Mouse (Mus musculus) heart, embryonic 14.5 days (tissue): ENCODE results near the gene Alox8. TPM values are rescaled to one million over a fixed set of nuclear protein-coding genes. Genes with fewer than 3 reads are reported as not detected.

Experiments used
- ATAC-seq: fragments of 200-750 bp; cut with Nextera tagmentation; 2 replicates; pipeline ENCODE4 v1.8.0; 2017; ENCODE audit warnings: low read depth, moderate TSS enrichment; ENCODE audit not compliant: insufficient number of reproducible peaks, insufficient read depth, low FRiP score
- H3K27ac ChIP-seq, 2 experiments: fragments of 200-500 bp in 1 of 2; fragments of 300-500 bp in 1 of 2; sonication (generic) in 1 of 2; replicated peaks in 1 of 2; 2 replicates each; pipeline ENCODE4 v1.5.1; 2012 to 2014; ENCODE audit warnings: low read depth in 2 of 2, low read length in 2 of 2, control low read depth in 1 of 2, mild to moderate bottlenecking in 1 of 2, mixed read lengths in 1 of 2; ENCODE audit not compliant: control insufficient read depth in 1 of 2, insufficient read depth in 1 of 2
- H3K27me3 ChIP-seq: fragments of 300-500 bp; sonication (generic); 2 replicates; pipeline ENCODE4 v1.6.1; 2014; ENCODE audit warnings: mild to moderate bottlenecking, low read length, control low read depth; ENCODE audit not compliant: control insufficient read depth, insufficient read depth
- H3K36me3 ChIP-seq: fragments of 300-500 bp; sonication (generic); 2 replicates; pipeline ENCODE4 v1.6.1; 2014; ENCODE audit warnings: mild to moderate bottlenecking, control low read depth, low read length, mixed read lengths; ENCODE audit not compliant: control insufficient read depth, insufficient read depth
- H3K4me1 ChIP-seq, 2 experiments: fragments of 200-500 bp in 1 of 2; fragments of 300-500 bp in 1 of 2; sonication (generic) in 1 of 2; 2 replicates each; pipeline ENCODE4 v1.6.1; 2012 to 2014; ENCODE audit warnings: low read length in 2 of 2, control low read depth in 1 of 2, mixed read lengths in 1 of 2; ENCODE audit not compliant: control insufficient read depth in 2 of 2, insufficient read depth in 2 of 2
- H3K4me2 ChIP-seq: fragments of 300-500 bp; sonication (generic); 2 replicates; pipeline ENCODE4 v1.6.1; 2014; ENCODE audit warnings: mild to moderate bottlenecking, low read length
- H3K4me3 ChIP-seq, 2 experiments: fragments of 200-500 bp in 1 of 2; fragments of 300-500 bp in 1 of 2; sonication (generic) in 1 of 2; 2 replicates each; pipeline ENCODE4 v1.5.1; 2012 to 2014; ENCODE audit warnings: low read length in 2 of 2, mild to moderate bottlenecking in 2 of 2, control low read depth in 1 of 2, low read depth in 1 of 2, moderate library complexity in 1 of 2; ENCODE audit not compliant: control insufficient read depth in 1 of 2, insufficient read depth in 1 of 2
- H3K9ac ChIP-seq: fragments of 300-500 bp; sonication (generic); 2 replicates; pipeline ENCODE4 v1.6.1; 2014; ENCODE audit warnings: mild to moderate bottlenecking, low read length
- H3K9me3 ChIP-seq: fragments of 300-500 bp; sonication (generic); 2 replicates; pipeline ENCODE4 v1.6.1; 2016; ENCODE audit warnings: low read length, control low read depth; ENCODE audit not compliant: control insufficient read depth
- whole genome bisulfite sequencing: fragments of 180-500 bp; shearing (Covaris S2); extraction: QIAGEN DNeasy Blood & Tissue Kit; methylation state at CpG from one replicate; pipeline ENCODE4 v1.1.7; 2014; 5-methylcytosine and 5-hydroxymethylcytosine counted together
- polyA plus RNA-seq: library from polyadenylated mRNA; unstranded; fragments of >200 nt; fragmentation: Nextera tagmentation; extraction: Ambion mirVana; gene quantifications from 2 replicates; pipeline ENCODE4 v1.2.1, GENCODE M21; 2014

The Alox8 gene
- 1.3 and 2.7 TPM in 2 replicates for polyA plus RNA-seq

DNA sequence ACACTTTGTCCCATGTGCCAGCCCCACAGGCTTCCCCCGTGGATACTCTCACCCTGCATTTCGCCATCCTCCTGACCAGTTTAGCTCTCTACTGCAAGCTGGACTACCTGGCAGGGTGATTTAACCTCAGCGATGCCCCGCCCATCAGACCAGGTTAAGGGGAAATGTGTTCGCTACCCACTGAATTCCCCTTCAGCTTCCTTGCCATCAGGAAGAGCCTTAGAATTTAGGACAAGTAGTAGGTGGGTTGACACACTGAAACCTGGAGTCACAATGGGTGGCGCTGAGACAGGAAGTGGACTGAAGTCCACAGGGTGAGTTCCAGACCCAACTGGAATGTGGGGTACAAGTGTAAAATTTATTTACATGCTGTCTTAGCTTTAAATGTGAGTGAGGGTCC, at the start of gene Alox8:
Gene Alox8, minus strand, starts transcription at position 101 of the 400 bp plus-strand sequence.
- Histone ChIP-seq H3K27me3 (peaks cover 23% of the 10 kb centered on the region), H3K9me3 (no peaks in the 10 kb centered on the region), H3K27ac (no peak within 1 kb of the TSS), H3K36me3 (no peaks in the 10 kb centered on the region), H3K4me2 (peak within 1 kb of the TSS; percentile 63), H3K4me3 (peak within 1 kb of the TSS; percentile 14 to 25), H3K9ac (peak within 1 kb of the TSS; percentile 55; the same call in 1 of the 2 replicates), H3K4me1 (peaks cover 6 to 14% of the 10 kb centered on the region in 2 experiments; a peak in 3 of 4 replicates)
- WGBS = 29% methylated on average over 6 of the region's 6 CpGs
- no peak for ATAC-seq

DNA sequence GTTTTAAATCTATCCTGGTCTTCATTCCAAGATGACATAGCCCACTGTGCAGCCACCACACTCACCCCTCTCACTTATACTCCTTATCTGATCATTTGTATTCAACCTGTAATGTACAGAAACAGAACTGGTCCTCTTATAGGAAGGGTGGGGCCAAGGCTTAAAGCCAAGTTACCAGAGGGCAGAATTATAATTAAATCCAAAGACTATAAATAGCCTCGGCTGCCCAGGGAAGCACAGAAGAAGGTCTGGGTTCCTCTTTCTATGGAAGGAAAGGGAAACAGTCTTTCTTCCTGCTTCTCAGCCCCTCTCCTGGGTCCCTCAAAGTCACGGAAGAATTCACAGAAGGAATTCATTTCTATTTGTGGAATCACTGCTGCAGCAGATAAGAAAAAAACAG, 48.0 kb upstream of the Alox8 start:
- Histone ChIP-seq H3K9ac (peak overlapping the region; percentile 63), H3K4me1 (peaks cover 7 to 16% of the 10 kb centered on the region in 2 experiments; a peak in 3 of 4 replicates), H3K9me3 (no peaks in the 10 kb centered on the region), H3K4me3 (peak overlapping the region in 1 of 2 experiments; percentile 11; a peak in 3 of 4 replicates), H3K27me3 (no peaks in the 10 kb centered on the region), H3K4me2 (peak overlapping the region; percentile 55), H3K27ac (peak overlapping the region; percentile 73 to 78), H3K36me3 (no peaks in the 10 kb centered on the region)
- WGBS = 0% methylated on average over 2 of the region's 2 CpGs
- ATAC-seq = peak; percentile 17; the same call in 1 of the 2 replicates

DNA sequence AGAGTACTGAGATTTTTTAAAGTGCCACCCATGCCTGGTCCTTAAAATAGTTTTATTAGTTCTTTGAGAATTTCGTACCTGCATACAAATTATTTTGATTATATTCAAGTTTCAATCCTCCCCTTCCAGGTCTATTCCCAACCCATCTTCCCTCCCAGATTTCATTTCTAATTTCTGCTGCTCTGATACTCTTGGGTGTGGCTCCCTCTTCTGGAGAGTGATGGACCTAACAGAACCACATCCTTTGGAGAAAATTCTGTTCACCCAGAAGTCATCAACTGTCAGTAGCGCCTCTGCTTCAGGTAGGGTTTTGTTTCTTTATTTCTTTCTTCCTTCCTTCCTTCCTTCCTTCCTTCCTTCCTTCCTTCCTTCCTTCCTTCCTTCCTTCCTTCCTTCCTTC, 47.3 kb upstream of the Alox8 start:
- Histone ChIP-seq H3K9ac (no peak overlapping the region), H3K4me2 (peak overlapping the region; percentile 55), H3K4me1 (peaks cover 7 to 16% of the 10 kb centered on the region in 2 experiments; a peak in 3 of 4 replicates), H3K27ac (no peak overlapping the region), H3K36me3 (no peaks in the 10 kb centered on the region), H3K9me3 (no peaks in the 10 kb centered on the region), H3K27me3 (no peaks in the 10 kb centered on the region), H3K4me3 (0 out of 4 replicates have a peak overlapping the region, but pooled peaks of 1 of the 2 experiments have one; percentile 11)
- ATAC-seq = no peak
- WGBS = 21% methylated on average over 2 of the region's 2 CpGs

DNA sequence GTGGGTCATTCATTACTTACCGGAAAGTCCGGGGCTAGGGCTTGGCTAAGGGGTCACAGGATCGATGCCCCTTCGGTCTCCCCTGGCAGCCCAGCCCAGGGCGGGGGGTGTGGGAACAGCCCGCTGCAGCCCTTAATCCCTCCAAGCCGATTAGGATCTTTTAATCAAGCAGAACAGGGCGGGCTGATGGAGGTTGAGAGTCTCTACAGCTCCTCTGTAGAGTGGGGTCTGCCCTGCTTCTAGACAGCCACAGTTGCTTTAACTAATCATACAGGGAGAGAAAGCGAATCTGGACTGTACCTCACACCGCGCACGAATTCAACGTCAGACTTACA, 39.2 kb upstream of the Alox8 start, which contains the start of gene Gucy2e:
Gene Gucy2e, minus strand, starts transcription at position 111 of the 335 bp plus-strand sequence.
- WGBS = 26% methylated on average over 13 of the region's 13 CpGs
- Histone ChIP-seq H3K4me2 (peak within 1 kb of the TSS; percentile 87), H3K36me3 (no peaks in the 10 kb centered on the region), H3K27me3 (peaks cover 46% of the 10 kb centered on the region), H3K27ac (no peak within 1 kb of the TSS), H3K4me1 (peaks cover 2 to 9% of the 10 kb centered on the region in 2 experiments; a peak in 2 of 4 replicates), H3K9me3 (no peaks in the 10 kb centered on the region), H3K4me3 (peak within 1 kb of the TSS; percentile 36 to 46), H3K9ac (peak within 1 kb of the TSS; percentile 63)
- ATAC-seq = no peak

DNA sequence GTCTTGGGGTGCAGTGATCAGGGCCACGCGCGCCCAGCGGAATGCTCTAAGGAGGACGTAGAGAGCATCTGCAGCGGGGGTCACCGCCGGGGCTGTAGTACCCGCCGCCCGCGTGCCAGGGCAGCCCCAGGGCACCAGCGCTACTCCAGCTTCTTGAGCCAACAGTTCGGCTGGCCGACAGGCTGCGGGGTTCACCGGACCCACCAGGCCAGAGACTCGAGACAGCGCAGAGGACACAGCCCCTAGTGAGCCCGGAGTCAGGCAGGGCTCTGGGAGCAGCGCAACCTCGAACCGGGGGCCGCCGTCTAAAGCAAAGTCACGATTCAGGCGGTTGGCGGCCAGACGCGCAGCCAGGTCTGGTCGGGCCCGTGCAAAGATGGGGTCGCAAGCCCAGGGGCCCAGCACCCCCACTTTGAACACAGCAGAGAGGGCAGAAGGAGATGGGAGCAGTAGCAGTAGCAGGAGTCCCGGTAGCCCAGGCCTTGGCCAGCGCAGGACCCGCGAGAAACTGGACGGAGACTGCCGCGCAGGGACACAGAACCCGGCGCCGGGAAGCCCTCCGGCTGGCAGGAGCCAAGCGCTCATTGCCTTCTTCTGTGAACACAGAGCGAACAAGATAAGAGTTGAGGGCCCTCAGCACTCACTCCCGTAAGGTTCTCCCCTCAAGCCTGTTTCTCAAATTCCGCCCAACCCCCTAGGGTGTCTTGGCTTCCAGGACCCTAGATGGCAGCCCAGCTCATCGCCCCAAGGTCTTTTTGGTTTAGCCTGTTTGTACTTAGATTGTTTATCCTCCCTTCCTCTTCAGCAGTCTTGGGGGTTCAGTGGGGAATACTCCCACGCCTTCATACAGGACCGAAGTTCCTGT, 38.6 kb upstream of the Alox8 start:
- peak overlapping the region; percentile 87 for H3K4me2 ChIP-seq
- peak overlapping the region; percentile 36 to 46 for H3K4me3 ChIP-seq
- H3K27me3 ChIP-seq = peaks cover 46% of the 10 kb centered on the region
- peaks cover 2 to 9% of the 10 kb centered on the region in 2 experiments; a peak in 2 of 4 replicates for H3K4me1 ChIP-seq
- H3K36me3 ChIP-seq = no peaks in the 10 kb centered on the region
- H3K9me3 ChIP-seq = no peaks in the 10 kb centered on the region
- H3K9ac ChIP-seq = peak overlapping the region; percentile 63
- WGBS = 3% methylated on average over 51 of the region's 51 CpGs
- no peak overlapping the region for H3K27ac ChIP-seq
- ATAC-seq = peak; percentile 37; the same call in 1 of the 2 replicates

DNA sequence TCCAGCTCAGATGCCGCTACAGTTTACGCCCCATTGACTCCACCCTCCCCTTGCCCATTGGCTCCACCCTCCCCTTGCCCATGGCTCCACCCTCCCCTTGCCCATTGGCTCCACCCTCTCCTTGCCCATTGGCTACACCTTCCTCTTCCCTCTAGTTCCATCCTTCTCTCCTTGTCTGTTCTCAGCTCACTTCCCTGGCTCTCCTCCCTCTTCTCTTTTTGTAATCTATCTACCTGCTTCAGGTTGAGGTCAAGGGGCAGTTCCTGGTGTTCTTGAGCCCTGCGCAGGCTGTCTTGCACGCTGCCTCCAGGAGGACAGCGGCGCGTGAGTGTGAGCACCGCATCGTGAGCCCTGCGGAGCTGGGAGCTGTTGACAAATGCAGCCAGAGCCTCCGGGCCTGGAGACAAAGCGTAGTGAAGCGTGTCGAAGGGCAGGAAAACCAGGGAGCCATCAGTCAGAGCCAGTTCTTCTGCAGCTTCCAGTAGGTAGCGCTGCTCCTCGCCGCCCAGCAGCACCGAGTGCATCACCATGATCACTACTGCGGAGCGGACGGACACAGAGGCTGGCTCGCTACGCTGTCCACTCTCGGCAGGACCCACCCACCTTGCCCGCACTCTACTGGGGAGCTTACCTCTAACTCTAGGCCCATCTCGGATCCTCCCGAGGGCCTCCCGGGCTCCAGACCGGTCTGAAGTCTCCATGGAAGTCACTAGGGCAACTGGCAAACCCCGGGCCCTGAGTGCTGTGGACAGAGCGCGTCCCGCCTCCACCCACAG, 37.8 kb upstream of the Alox8 start:
- peak; percentile 55 for ATAC-seq
- H3K4me3 ChIP-seq = peak overlapping the region; percentile 36 to 46
- H3K4me2 ChIP-seq = peak overlapping the region; percentile 87
- peak overlapping the region; percentile 63 for H3K9ac ChIP-seq
- no peak overlapping the region for H3K27ac ChIP-seq
- peaks cover 2 to 9% of the 10 kb centered on the region in 2 experiments; a peak in 2 of 4 replicates for H3K4me1 ChIP-seq
- H3K36me3 ChIP-seq = no peaks in the 10 kb centered on the region
- 2% methylated on average over 33 of the region's 33 CpGs for WGBS
- H3K9me3 ChIP-seq = no peaks in the 10 kb centered on the region
- peaks cover 46% of the 10 kb centered on the region for H3K27me3 ChIP-seq

DNA sequence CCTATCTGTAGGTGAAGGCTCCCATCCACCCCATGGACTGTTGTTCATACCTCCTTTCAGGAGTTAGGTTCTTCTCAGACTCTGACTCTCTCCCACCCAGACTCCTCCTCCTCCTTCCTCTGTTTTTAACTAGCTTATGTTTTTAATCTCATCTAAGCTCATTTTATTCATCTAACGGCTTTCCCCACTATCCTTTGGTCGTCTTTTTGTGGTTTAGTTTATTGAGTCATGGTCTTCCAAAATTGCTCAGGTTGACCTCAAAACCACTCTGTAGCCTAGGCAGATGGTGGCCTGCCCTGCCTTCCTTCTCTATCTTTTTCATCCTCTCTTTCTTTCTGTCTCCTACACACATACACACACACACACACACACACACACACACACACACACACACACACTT, 35.5 kb upstream of the Alox8 start:
- Histone ChIP-seq H3K9ac (no peak overlapping the region), H3K9me3 (no peaks in the 10 kb centered on the region), H3K4me2 (no peak overlapping the region), H3K4me1 (peaks cover 2 to 9% of the 10 kb centered on the region in 2 experiments; a peak in 2 of 4 replicates), H3K27me3 (peaks cover 44% of the 10 kb centered on the region), H3K27ac (no peak overlapping the region), H3K36me3 (no peaks in the 10 kb centered on the region), H3K4me3 (no peak overlapping the region)
- ATAC-seq = no peak
- 64% methylated on average over 2 of the region's 2 CpGs for WGBS
